Mouse (Mus musculus) limb, embryonic 13.5 days (tissue): ENCODE data around the gene Catip. TPM values are rescaled to one million over a fixed set of nuclear protein-coding genes. Genes with fewer than 3 reads are reported as not detected.

Experiments used
- ATAC-seq: fragments of 200-750 bp; cut with Nextera tagmentation; 2 replicates; pipeline ENCODE4 v1.8.0; 2017; ENCODE audit warnings: low read depth, moderate number of reproducible peaks, moderate TSS enrichment; ENCODE audit not compliant: low FRiP score
- H3K27ac ChIP-seq: fragments of 300-500 bp; sonication (generic); 2 replicates; pipeline ENCODE4 v1.5.1; 2015; ENCODE audit warnings: inconsistent platforms, mild to moderate bottlenecking, moderate library complexity
- H3K27me3 ChIP-seq: fragments of 300-500 bp; sonication (generic); 2 replicates; pipeline ENCODE4 v1.6.1; 2015; ENCODE audit warnings: mild to moderate bottlenecking, inconsistent platforms
- H3K36me3 ChIP-seq: fragments of 300-500 bp; sonication (generic); 2 replicates; pipeline ENCODE4 v1.6.1; 2015; ENCODE audit warnings: inconsistent platforms, mild to moderate bottlenecking, moderate library complexity
- H3K4me1 ChIP-seq: fragments of 300-500 bp; sonication (generic); 2 replicates; pipeline ENCODE4 v1.6.1; 2015; ENCODE audit warnings: inconsistent platforms
- H3K4me2 ChIP-seq: fragments of 300-500 bp; sonication (generic); replicated peaks from 2 replicates; pipeline ENCODE4 v1.6.1; 2015; ENCODE audit warnings: inconsistent platforms, mild to moderate bottlenecking, moderate library complexity
- H3K4me3 ChIP-seq: fragments of 300-500 bp; sonication (generic); 2 replicates; pipeline ENCODE4 v1.5.1; 2015; ENCODE audit warnings: moderate library complexity, mild to moderate bottlenecking, inconsistent platforms
- H3K9ac ChIP-seq: fragments of 300-500 bp; sonication (generic); 2 replicates; pipeline ENCODE4 v1.6.1; 2015; ENCODE audit warnings: mild to moderate bottlenecking, inconsistent platforms
- H3K9me3 ChIP-seq: fragments of 300-500 bp; sonication (generic); 2 replicates; pipeline ENCODE4 v1.6.1; 2016; ENCODE audit warnings: inconsistent platforms
- WGBS: fragments of 180-500 bp; shearing (Covaris S2); methylation state at CpG from one replicate; pipeline ENCODE4 v1.1.7; 2015; 5-methylcytosine and 5-hydroxymethylcytosine counted together
- polyA plus RNA-seq: library from polyadenylated mRNA; unstranded; fragments of >200 nt; fragmentation: Nextera tagmentation; extraction: Ambion mirVana; gene quantifications from 2 replicates; pipeline ENCODE4 v1.2.1, GENCODE M21; 2015

Catip gene
- polyA plus RNA-seq, 1 experiment from 2014 or later = 1.5 TPM

DNA sequence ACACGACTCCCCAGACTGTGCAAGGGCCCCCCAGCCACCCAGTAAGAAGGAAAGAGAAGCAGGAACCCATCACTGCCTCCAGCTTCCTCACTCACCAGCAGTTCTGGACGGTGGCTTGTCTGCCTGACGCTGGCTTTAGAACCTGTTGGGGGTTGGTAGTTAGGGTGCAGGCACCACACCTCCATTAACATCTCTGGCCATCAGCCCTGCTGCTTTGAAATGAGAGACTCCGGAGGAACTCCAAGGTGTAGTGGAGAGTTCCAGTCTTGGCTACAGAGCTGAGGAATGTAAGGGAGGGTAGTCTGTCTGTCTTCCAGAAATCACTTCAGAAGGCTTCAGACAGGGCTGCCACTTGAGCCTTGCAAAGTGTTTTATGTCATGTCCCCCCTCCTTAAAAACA lies 8.1 kb downstream of the Catip start:
- Histone ChIP-seq H3K9ac (no peak overlapping the region), H3K4me1 (peaks cover 8% of the 10 kb centered on the region; the same call in 1 of the 2 replicates), H3K9me3 (no peaks in the 10 kb centered on the region), H3K4me3 (no peak overlapping the region), H3K36me3 (no peaks in the 10 kb centered on the region), H3K4me2 (no peak overlapping the region), H3K27me3 (0 out of 2 replicates have a peak, but pooled peaks cover 2% of the 10 kb centered on the region), H3K27ac (no peak overlapping the region)
- no peak for ATAC-seq
- 34% methylated on average over 4 of the region's 4 CpGs for WGBS

GRCm38 (mm10) chr1:74373372-74373771 lies 11.5 kb downstream of the Catip start:
- Histone ChIP-seq H3K27me3 (no peaks in the 10 kb centered on the region), H3K9me3 (no peaks in the 10 kb centered on the region), H3K27ac (no peak overlapping the region), H3K4me3 (no peak overlapping the region), H3K4me2 (no peak overlapping the region), H3K4me1 (peaks cover 7% of the 10 kb centered on the region; the same call in 1 of the 2 replicates), H3K36me3 (no peaks in the 10 kb centered on the region), H3K9ac (no peak overlapping the region)
- no peak for ATAC-seq
- 76% methylated on average over 4 of the region's 4 CpGs for WGBS

GRCm38 (mm10) chr1:74374980-74375379 lies 13.1 kb downstream of the Catip start, which contains the start of gene Slc11a1:
TSS of gene Slc11a1 (plus strand) at chr1:74375195.
- Histone ChIP-seq H3K9me3 (no peaks in the 10 kb centered on the region), H3K27ac (no peak within 1 kb of the TSS), H3K36me3 (no peaks in the 10 kb centered on the region), H3K27me3 (no peaks in the 10 kb centered on the region), H3K4me1 (peaks cover 6% of the 10 kb centered on the region; the same call in 1 of the 2 replicates), H3K9ac (no peak within 1 kb of the TSS), H3K4me2 (no peak within 1 kb of the TSS), H3K4me3 (no peak within 1 kb of the TSS)
- WGBS = 67% methylated on average over 8 of the region's 8 CpGs
- no peak for ATAC-seq

- ATAC-seq = no peak
- H3K9me3 ChIP-seq = no peaks in the 10 kb centered on the region
- H3K4me3 ChIP-seq = no peak overlapping the region
- H3K36me3 ChIP-seq = no peaks in the 10 kb centered on the region
- no peak overlapping the region for H3K9ac ChIP-seq
- no peak overlapping the region for H3K4me2 ChIP-seq
- H3K27me3 ChIP-seq = no peaks in the 10 kb centered on the region
- H3K4me1 ChIP-seq = peaks cover 6% of the 10 kb centered on the region; the same call in 1 of the 2 replicates
- H3K27ac ChIP-seq = no peak overlapping the region
- WGBS = 82% methylated on average over 10 of the region's 10 CpGs
These were observed 13.7 kb downstream of the Catip start for GRCm38 (mm10) chr1:74375561-74375960.

- H3K9ac ChIP-seq = no peak overlapping the region
- H3K4me2 ChIP-seq = no peak overlapping the region
- no peak overlapping the region for H3K4me3 ChIP-seq
- no peaks in the 10 kb centered on the region for H3K9me3 ChIP-seq
- ATAC-seq = no peak
- no peak overlapping the region for H3K27ac ChIP-seq
- H3K36me3 ChIP-seq = no peaks in the 10 kb centered on the region
- 78% methylated on average over 4 of the region's 4 CpGs for WGBS
- peaks cover 6% of the 10 kb centered on the region; the same call in 1 of the 2 replicates for H3K4me1 ChIP-seq
- H3K27me3 ChIP-seq = no peaks in the 10 kb centered on the region
These were observed 14.5 kb downstream of the Catip start for GRCm38 (mm10) chr1:74376396-74376795.

DNA sequence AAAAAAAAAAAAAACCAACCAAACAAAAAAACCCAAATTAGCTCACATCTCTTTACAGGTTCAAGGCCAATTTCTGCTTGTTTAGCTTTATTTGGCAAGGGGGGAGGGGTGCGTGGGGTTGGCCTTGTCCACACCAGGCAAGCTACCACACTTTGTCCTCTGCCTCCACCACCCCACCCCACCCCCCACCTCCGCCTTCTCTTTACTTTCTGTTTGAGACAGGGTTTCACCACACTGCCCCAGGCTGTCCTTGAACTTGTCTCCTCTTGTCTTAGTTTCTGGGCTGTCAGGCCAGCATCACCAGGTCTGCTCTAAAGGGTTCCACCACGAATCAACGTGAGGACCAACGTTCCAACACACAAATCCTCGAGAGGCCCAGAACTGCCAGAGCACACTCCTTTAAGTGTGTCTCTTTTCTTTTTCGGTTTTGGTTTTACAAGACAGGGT lies 17.2 kb downstream of the Catip start:
- H3K27me3 ChIP-seq = no peaks in the 10 kb centered on the region
- H3K36me3 ChIP-seq = no peaks in the 10 kb centered on the region
- H3K9me3 ChIP-seq = no peaks in the 10 kb centered on the region
- WGBS = 77% methylated on average over 7 of the region's 7 CpGs
- H3K4me1 ChIP-seq = peaks cover 6% of the 10 kb centered on the region; the same call in 1 of the 2 replicates
- no peak overlapping the region for H3K27ac ChIP-seq
- no peak for ATAC-seq
- no peak overlapping the region for H3K9ac ChIP-seq
- no peak overlapping the region for H3K4me2 ChIP-seq
- no peak overlapping the region for H3K4me3 ChIP-seq

DNA sequence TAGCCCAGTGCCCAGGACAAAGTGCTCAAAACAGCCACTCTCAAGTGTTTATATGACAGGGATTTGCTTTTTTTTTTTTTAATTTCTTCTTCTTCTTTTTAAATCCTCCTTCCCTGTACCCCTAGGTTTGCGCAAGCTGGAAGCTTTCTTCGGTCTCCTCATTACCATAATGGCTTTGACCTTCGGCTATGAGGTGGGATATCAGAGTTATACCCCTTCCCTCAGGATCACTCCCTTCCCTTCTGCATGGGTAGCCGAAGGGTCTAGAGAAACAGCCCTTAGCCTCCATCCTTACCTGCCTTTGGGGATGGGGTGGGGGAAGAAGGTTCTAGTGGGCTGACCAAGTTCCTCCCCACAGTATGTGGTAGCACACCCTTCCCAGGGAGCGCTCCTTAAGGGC lies 18.6 kb downstream of the Catip start:
- Histone ChIP-seq H3K4me3 (no peak overlapping the region), H3K4me2 (no peak overlapping the region), H3K9me3 (no peaks in the 10 kb centered on the region), H3K4me1 (peaks cover 6% of the 10 kb centered on the region; the same call in 1 of the 2 replicates), H3K9ac (no peak overlapping the region), H3K36me3 (no peaks in the 10 kb centered on the region), H3K27me3 (no peaks in the 10 kb centered on the region), H3K27ac (no peak overlapping the region)
- ATAC-seq = no peak
- 84% methylated on average over 5 of the region's 5 CpGs for WGBS

DNA sequence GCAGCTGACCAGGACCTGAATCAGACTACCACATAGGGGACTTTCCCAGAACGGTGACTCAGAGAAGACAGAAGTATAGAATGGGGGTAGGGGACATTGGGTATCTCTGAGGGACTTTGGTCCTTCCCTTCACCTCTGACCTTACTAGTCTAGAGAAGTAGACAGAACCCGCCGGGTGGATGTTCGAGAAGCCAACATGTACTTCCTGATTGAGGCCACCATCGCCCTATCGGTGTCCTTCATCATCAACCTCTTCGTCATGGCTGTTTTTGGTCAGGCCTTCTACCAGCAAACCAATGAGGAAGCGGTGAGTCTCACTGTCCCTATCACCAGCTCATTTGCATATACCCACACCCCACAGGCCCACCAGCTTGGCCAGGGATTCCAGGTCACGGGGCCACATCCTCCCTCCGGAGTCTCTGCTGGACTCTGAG lies 19.7 kb downstream of the Catip start:
- H3K4me3 ChIP-seq = no peak overlapping the region
- no peak overlapping the region for H3K27ac ChIP-seq
- H3K36me3 ChIP-seq = no peaks in the 10 kb centered on the region
- no peaks in the 10 kb centered on the region for H3K27me3 ChIP-seq
- 90% methylated on average over 10 of the region's 10 CpGs for WGBS
- H3K9ac ChIP-seq = no peak overlapping the region
- H3K9me3 ChIP-seq = no peaks in the 10 kb centered on the region
- no peak overlapping the region for H3K4me2 ChIP-seq
- peaks cover under 1% of the 10 kb centered on the region; the same call in 1 of the 2 replicates for H3K4me1 ChIP-seq
- no peak for ATAC-seq

- H3K27me3 ChIP-seq = no peaks in the 10 kb centered on the region
- H3K4me3 ChIP-seq = no peak overlapping the region
- no peaks in the 10 kb centered on the region for H3K9me3 ChIP-seq
- ATAC-seq = no peak
- H3K4me2 ChIP-seq = no peak overlapping the region
- H3K4me1 ChIP-seq = peaks cover 10% of the 10 kb centered on the region
- 85% methylated on average over 13 of the region's 13 CpGs for WGBS
- no peak overlapping the region for H3K9ac ChIP-seq
- no peak overlapping the region for H3K27ac ChIP-seq
- no peaks in the 10 kb centered on the region for H3K36me3 ChIP-seq
These were observed 21.5 kb downstream of the Catip start for GRCm38 (mm10) chr1:74383385-74383784.

GRCm38 (mm10) chr1:74384525-74384924 lies 22.6 kb downstream of the Catip start:
- no peak overlapping the region for H3K9ac ChIP-seq
- 86% methylated on average over 8 of the region's 8 CpGs for WGBS
- H3K27ac ChIP-seq = no peak overlapping the region
- no peaks in the 10 kb centered on the region for H3K9me3 ChIP-seq
- H3K27me3 ChIP-seq = no peaks in the 10 kb centered on the region
- no peak for ATAC-seq
- no peak overlapping the region for H3K4me2 ChIP-seq
- no peak overlapping the region for H3K4me3 ChIP-seq
- H3K36me3 ChIP-seq = no peaks in the 10 kb centered on the region
- peaks cover 20% of the 10 kb centered on the region for H3K4me1 ChIP-seq

DNA sequence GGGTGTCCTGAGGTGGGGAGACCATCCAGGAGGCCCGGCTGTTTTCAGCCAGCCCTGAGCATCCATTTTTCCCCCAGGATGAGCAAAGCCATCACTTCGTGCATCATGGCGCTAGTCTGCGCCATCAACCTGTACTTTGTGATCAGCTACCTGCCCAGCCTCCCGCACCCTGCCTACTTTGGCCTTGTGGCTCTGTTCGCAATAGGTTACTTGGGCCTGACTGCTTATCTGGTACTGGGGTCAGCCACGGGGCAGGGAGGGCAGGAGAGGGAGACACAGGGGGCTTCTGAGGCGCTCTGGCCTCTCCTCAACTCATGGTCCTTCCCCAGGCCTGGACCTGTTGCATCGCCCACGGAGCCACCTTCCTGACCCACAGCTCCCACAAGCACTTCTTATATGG lies 23.2 kb downstream of the Catip start:
- Histone ChIP-seq H3K4me2 (no peak overlapping the region), H3K9ac (no peak overlapping the region), H3K36me3 (no peaks in the 10 kb centered on the region), H3K9me3 (no peaks in the 10 kb centered on the region), H3K4me3 (no peak overlapping the region), H3K4me1 (peaks cover 26% of the 10 kb centered on the region), H3K27ac (no peak overlapping the region), H3K27me3 (no peaks in the 10 kb centered on the region)
- ATAC-seq = no peak
- 88% methylated on average over 10 of the region's 10 CpGs for WGBS

DNA sequence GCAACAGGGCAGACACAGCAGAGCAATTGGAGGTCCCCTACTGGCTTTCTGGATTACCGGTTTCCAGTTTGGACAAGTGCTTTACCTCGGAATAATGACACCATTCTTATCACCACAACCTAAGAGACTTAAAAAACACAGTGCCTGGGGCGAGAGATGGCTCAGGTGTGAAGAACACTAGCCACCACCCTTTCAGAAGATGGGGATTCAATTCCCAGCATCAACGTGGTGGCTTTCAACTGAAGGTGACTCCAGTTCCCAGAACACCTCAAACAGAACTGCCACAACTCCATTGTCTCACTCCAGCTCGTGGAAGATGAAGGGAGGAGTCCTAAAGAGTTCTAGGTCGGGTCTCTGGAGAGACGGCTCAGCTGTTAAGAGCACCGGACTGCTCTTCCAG lies 23.6 kb downstream of the Catip start:
- no peaks in the 10 kb centered on the region for H3K27me3 ChIP-seq
- no peak overlapping the region for H3K27ac ChIP-seq
- H3K9me3 ChIP-seq = no peaks in the 10 kb centered on the region
- H3K9ac ChIP-seq = no peak overlapping the region
- H3K4me3 ChIP-seq = no peak overlapping the region
- H3K4me1 ChIP-seq = peaks cover 30% of the 10 kb centered on the region
- H3K4me2 ChIP-seq = no peak overlapping the region
- ATAC-seq = no peak
- H3K36me3 ChIP-seq = no peaks in the 10 kb centered on the region
- WGBS = 91% methylated on average over 8 of the region's 8 CpGs

- WGBS = 56% methylated on average over 7 of the region's 10 CpGs
These were observed 24.4 kb downstream of the Catip start for GRCm38 (mm10) chr1:74386363-74386713.

More at GRCm38 (mm10) chr1:74386363-74386713, 24.4 kb downstream of the Catip start:
- H3K4me3 ChIP-seq = peak overlapping the region; percentile 57
- H3K27ac ChIP-seq = peak overlapping the region; percentile 99
- peak overlapping the region; percentile 74 for H3K9ac ChIP-seq
- peak overlapping the region; percentile 67 for H3K4me2 ChIP-seq
- H3K9me3 ChIP-seq = no peaks in the 10 kb centered on the region
- no peaks in the 10 kb centered on the region for H3K36me3 ChIP-seq
- no peak for ATAC-seq
- no peaks in the 10 kb centered on the region for H3K27me3 ChIP-seq
- peaks cover 36% of the 10 kb centered on the region for H3K4me1 ChIP-seq
